Mouse (Mus musculus) embryonic facial prominence, embryonic 10.5 days (tissue): ENCODE measurements at regions not wholly inside any gene's neighbourhood (a gene's known extent, or its start where the extent isn't known, plus 50 kb on each side); places are given as distances from the start of the nearest gene placed in this dataset.
A peak's percentile ranks its signal among the peaks of the same experiment; 100 is the strongest.

ENCODE experiments used
- DNase-seq: peaks from one replicate; pipeline ENCODE4 v3.0.0-alpha.2; 2017; ENCODE audit warnings: low spot score
- H3K27ac ChIP-seq: fragments of 300-500 bp; sonication (generic); replicated peaks from 2 replicates; pipeline ENCODE4 v1.5.1; 2016; ENCODE audit warnings: mild to moderate bottlenecking
- H3K27me3 ChIP-seq: fragments of 300-500 bp; sonication (generic); replicated peaks from 2 replicates; pipeline ENCODE4 v1.6.1; 2016; ENCODE audit warnings: low read depth, mild to moderate bottlenecking; ENCODE audit not compliant: poor library complexity, severe bottlenecking
- H3K36me3 ChIP-seq: fragments of 300-500 bp; sonication (generic); replicated peaks from 2 replicates; pipeline ENCODE4 v1.6.1; 2016; ENCODE audit warnings: mild to moderate bottlenecking, moderate library complexity
- H3K4me1 ChIP-seq: fragments of 300-500 bp; sonication (generic); 2 replicates; pipeline ENCODE4 v1.6.1; 2016
- H3K4me3 ChIP-seq: fragments of 300-500 bp; sonication (generic); 2 replicates; pipeline ENCODE4 v1.5.1; 2016; ENCODE audit warnings: mild to moderate bottlenecking, moderate library complexity
- H3K9me3 ChIP-seq: fragments of 300-500 bp; sonication (generic); 2 replicates; pipeline ENCODE4 v1.6.1; 2016; ENCODE audit warnings: mild to moderate bottlenecking
- WGBS: fragments of 180-500 bp; shearing (Covaris S2); methylation state at CpG from one replicate; pipeline ENCODE4 v1.1.7; 2016; 5-methylcytosine and 5-hydroxymethylcytosine counted together

- 7% methylated on average over 16 of the region's 16 CpGs for WGBS
- H3K4me3 ChIP-seq = peak overlapping the region; percentile 46
- H3K36me3 ChIP-seq = no peaks in the 10 kb centered on the region
- H3K9me3 ChIP-seq = no peaks in the 10 kb centered on the region
- peaks cover 47% of the 10 kb centered on the region for H3K4me1 ChIP-seq
- H3K27ac ChIP-seq = peak overlapping the region; percentile 59; the same call in 1 of the 2 replicates
- DNase-seq = peak; percentile 48
- peaks cover 35% of the 10 kb centered on the region for H3K27me3 ChIP-seq
Observed at GRCm38 (mm10) chr13:58471704-58472103, 68.6 kb upstream of the Hnrnpk start.

GRCm38 (mm10) chr13:58469731-58470130, 66.6 kb upstream of the Hnrnpk start:
- WGBS = 4% methylated on average over 6 of the region's 6 CpGs
- Histone ChIP-seq H3K4me3 (peak overlapping the region; percentile 34), H3K4me1 (peaks cover 33% of the 10 kb centered on the region), H3K36me3 (no peaks in the 10 kb centered on the region), H3K27ac (peak overlapping the region; percentile 60), H3K9me3 (no peaks in the 10 kb centered on the region), H3K27me3 (peaks cover 35% of the 10 kb centered on the region)
- DNase-seq = peak; percentile 74

GRCm38 (mm10) chr13:58467097-58467642, 64.0 kb upstream of the Hnrnpk start:
- Histone ChIP-seq H3K27me3 (peaks cover 23% of the 10 kb centered on the region), H3K27ac (no peak overlapping the region), H3K4me1 (peaks cover 33% of the 10 kb centered on the region), H3K36me3 (no peaks in the 10 kb centered on the region), H3K4me3 (no peak overlapping the region), H3K9me3 (no peaks in the 10 kb centered on the region)
- 83% methylated on average over 10 of the region's 10 CpGs for WGBS
- DNase-seq = no peak

- no peak overlapping the region for H3K4me3 ChIP-seq
- no peak overlapping the region for H3K27ac ChIP-seq
- WGBS = 79% methylated on average over 13 of the region's 13 CpGs
- peaks cover 6% of the 10 kb centered on the region; the same call in 1 of the 2 replicates for H3K27me3 ChIP-seq
- no peak for DNase-seq
- no peaks in the 10 kb centered on the region for H3K9me3 ChIP-seq
- peaks cover 21% of the 10 kb centered on the region for H3K4me1 ChIP-seq
- no peaks in the 10 kb centered on the region for H3K36me3 ChIP-seq
Observed at GRCm38 (mm10) chr13:58465206-58466104, 62.3 kb upstream of the Hnrnpk start.
